Mouse (Mus musculus) forebrain, embryonic 11.5 days (tissue): ENCODE measurements around the gene Ndufaf7. TPM values are rescaled to one million over a fixed set of nuclear protein-coding genes. Genes with fewer than 3 reads are reported as not detected.

Experiments
- ATAC-seq: fragments of 200-750 bp; cut with Nextera tagmentation; replicated peaks from 2 replicates; pipeline ENCODE4 v1.8.0; 2017; ENCODE audit warnings: moderate TSS enrichment; ENCODE audit not compliant: low FRiP score
- DNase-seq: peaks from one replicate; pipeline ENCODE4 v3.0.0-alpha.2; 2017; ENCODE audit warnings: low spot score
- H3K27ac ChIP-seq: fragments of 300-500 bp; sonication (generic); 2 replicates; pipeline ENCODE4 v1.5.1; 2014; ENCODE audit warnings: low read depth, low read length
- H3K27me3 ChIP-seq: fragments of 300-500 bp; sonication (generic); 2 replicates; pipeline ENCODE4 v1.6.1; 2014; ENCODE audit warnings: mild to moderate bottlenecking, low read length, mixed read lengths; ENCODE audit not compliant: control insufficient read depth, insufficient read depth
- H3K36me3 ChIP-seq: fragments of 300-500 bp; sonication (generic); 2 replicates; pipeline ENCODE4 v1.6.1; 2014; ENCODE audit warnings: mild to moderate bottlenecking, low read length, moderate library complexity, mixed read lengths; ENCODE audit not compliant: control insufficient read depth, insufficient read depth
- H3K4me1 ChIP-seq: fragments of 300-500 bp; sonication (generic); replicated peaks from 2 replicates; pipeline ENCODE4 v1.6.1; 2014; ENCODE audit warnings: low read length, mixed read lengths; ENCODE audit not compliant: control insufficient read depth, insufficient read depth
- H3K4me2 ChIP-seq: fragments of 300-500 bp; sonication (generic); 2 replicates; pipeline ENCODE4 v1.6.1; 2014; ENCODE audit warnings: low read depth, mild to moderate bottlenecking, low read length, moderate library complexity, mixed read lengths; ENCODE audit not compliant: severe bottlenecking
- H3K4me3 ChIP-seq: fragments of 300-500 bp; sonication (generic); 2 replicates; pipeline ENCODE4 v1.5.1; 2014; ENCODE audit warnings: low read depth, low read length
- H3K9ac ChIP-seq: fragments of 300-500 bp; sonication (generic); 2 replicates; pipeline ENCODE4 v1.6.1; 2014; ENCODE audit warnings: low read length
- H3K9me3 ChIP-seq: fragments of 300-500 bp; sonication (generic); 2 replicates; pipeline ENCODE4 v1.6.1; 2016; ENCODE audit warnings: low read length, mixed read lengths; ENCODE audit not compliant: control insufficient read depth
- WGBS: fragments of 180-500 bp; shearing (Covaris S2); extraction: QIAGEN DNeasy Blood & Tissue Kit; methylation state at CpG from one replicate; pipeline ENCODE4 v1.1.7; 2014; 5-methylcytosine and 5-hydroxymethylcytosine counted together
- polyA plus RNA-seq: library from polyadenylated mRNA; unstranded; fragments of >200 nt; fragmentation: Nextera tagmentation; extraction: Ambion mirVana; gene quantifications from 2 replicates; pipeline ENCODE4 v1.2.1, GENCODE M21; 2014

Gene Ndufaf7
- polyA plus RNA-seq: 46.1 and 52.7 TPM in 2 replicates

- ATAC-seq (peak; percentile 100), DNase-seq (peak; percentile 97)
- peak within 1 kb of the TSS; percentile 49 for H3K4me3 ChIP-seq
- H3K4me2 ChIP-seq: peak within 1 kb of the TSS; percentile 70
- peak within 1 kb of the TSS; percentile 62 for H3K9ac ChIP-seq
- no peaks in the 10 kb centered on the region; the same call in 1 of the 2 replicates for H3K36me3 ChIP-seq
- peak within 1 kb of the TSS; percentile 4; the same call in 1 of the 2 replicates for H3K27ac ChIP-seq
- H3K9me3 ChIP-seq: no peaks in the 10 kb centered on the region
- H3K27me3 ChIP-seq: no peaks in the 10 kb centered on the region
- H3K4me1 ChIP-seq: 0 out of 2 replicates have a peak, but pooled peaks cover 5% of the 10 kb centered on the region
- WGBS: under 1% methylated on average over 45 of the region's 45 CpGs
These were observed at the start of gene Ndufaf7, which contains the start of gene Cebpz for GRCm38 (mm10) chr17:78936466-78937228. Gene Ndufaf7 (plus strand): TSS chr17:78937136. Gene Cebpz (minus strand): TSS chr17:78937066.

DNA sequence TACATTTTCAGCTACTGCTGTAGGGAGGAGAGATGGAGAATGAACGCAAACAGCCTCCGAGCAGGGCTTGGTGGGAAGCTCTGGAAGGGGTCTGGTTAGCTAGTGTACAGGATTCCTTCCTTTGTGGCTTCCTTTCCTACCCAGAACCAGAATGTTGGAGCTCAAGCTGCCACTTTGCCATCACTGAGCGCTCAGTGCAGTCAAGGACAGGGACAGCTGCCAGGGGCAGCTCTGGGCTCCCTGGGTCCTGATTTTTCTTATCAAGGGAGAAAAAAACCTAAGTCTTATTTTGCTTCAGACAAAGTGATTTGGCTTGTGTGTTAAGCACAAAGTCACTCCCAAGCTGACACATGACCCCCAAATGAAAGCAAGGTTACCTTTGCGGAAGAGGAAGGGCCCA is 48.4 kb upstream of the Ndufaf7 start:
- Histone ChIP-seq H3K9ac (no peak overlapping the region), H3K27ac (no peak overlapping the region), H3K4me2 (no peak overlapping the region), H3K4me1 (no peaks in the 10 kb centered on the region), H3K4me3 (no peak overlapping the region), H3K27me3 (no peaks in the 10 kb centered on the region), H3K9me3 (no peaks in the 10 kb centered on the region), H3K36me3 (no peaks in the 10 kb centered on the region)
- no peak for DNase-seq
- no peak for ATAC-seq
- WGBS: 81% methylated on average over 4 of the region's 4 CpGs

- no peaks in the 10 kb centered on the region for H3K4me1 ChIP-seq
- ATAC-seq (no peak), DNase-seq (no peak)
- no peak overlapping the region for H3K4me3 ChIP-seq
- no peak overlapping the region for H3K27ac ChIP-seq
- H3K9me3 ChIP-seq: no peaks in the 10 kb centered on the region
- no peak overlapping the region for H3K9ac ChIP-seq
- H3K27me3 ChIP-seq: no peaks in the 10 kb centered on the region
- H3K36me3 ChIP-seq: no peaks in the 10 kb centered on the region
- WGBS: 54% methylated on average over 3 of the region's 3 CpGs
- H3K4me2 ChIP-seq: no peak overlapping the region
These were observed 47.8 kb upstream of the Ndufaf7 start for GRCm38 (mm10) chr17:78889184-78889583.

DNA sequence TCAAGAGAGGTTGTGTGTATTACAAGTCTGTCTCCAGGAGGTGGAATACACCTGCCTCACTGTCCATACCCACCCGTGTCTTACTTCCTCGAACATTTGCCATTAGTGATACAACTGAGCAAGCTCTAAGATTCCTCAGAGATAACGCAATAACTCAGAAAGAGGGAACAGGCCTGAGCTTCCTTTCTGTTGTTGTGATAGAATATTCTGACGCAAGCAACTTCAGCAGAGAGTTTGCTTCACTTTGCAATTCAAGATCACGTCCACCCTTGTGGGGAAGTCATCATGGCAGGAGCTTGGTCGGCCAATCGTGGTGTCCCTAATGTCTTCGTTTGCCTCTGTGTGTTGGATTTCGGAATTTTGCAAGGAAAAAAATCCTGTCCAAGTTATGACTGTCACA is 45.9 kb upstream of the Ndufaf7 start:
- no peak overlapping the region for H3K27ac ChIP-seq
- no peaks in the 10 kb centered on the region for H3K4me1 ChIP-seq
- H3K9ac ChIP-seq: no peak overlapping the region
- no peaks in the 10 kb centered on the region for H3K9me3 ChIP-seq
- H3K4me3 ChIP-seq: no peak overlapping the region
- no peaks in the 10 kb centered on the region for H3K27me3 ChIP-seq
- ATAC-seq (no peak), DNase-seq (no peak)
- no peaks in the 10 kb centered on the region for H3K36me3 ChIP-seq
- WGBS: 85% methylated on average over 9 of the region's 9 CpGs
- no peak overlapping the region for H3K4me2 ChIP-seq

GRCm38 (mm10) chr17:78894991-78895390 is 41.9 kb upstream of the Ndufaf7 start:
- 85% methylated on average over 7 of the region's 7 CpGs for WGBS
- Histone ChIP-seq H3K36me3 (no peaks in the 10 kb centered on the region), H3K4me1 (no peaks in the 10 kb centered on the region), H3K9me3 (no peaks in the 10 kb centered on the region), H3K27me3 (no peaks in the 10 kb centered on the region), H3K4me3 (no peak overlapping the region), H3K4me2 (no peak overlapping the region), H3K9ac (no peak overlapping the region), H3K27ac (no peak overlapping the region)
- DNase-seq (no peak), ATAC-seq (no peak)

- H3K27me3 ChIP-seq: no peaks in the 10 kb centered on the region
- H3K9me3 ChIP-seq: no peaks in the 10 kb centered on the region
- no peak overlapping the region for H3K4me3 ChIP-seq
- no peaks in the 10 kb centered on the region for H3K4me1 ChIP-seq
- 50% methylated on average over 8 of the region's 8 CpGs for WGBS
- H3K4me2 ChIP-seq: 0 out of 2 replicates have a peak overlapping the region, but pooled peaks have one; percentile 15
- DNase-seq (no peak), ATAC-seq (no peak)
- no peak overlapping the region for H3K27ac ChIP-seq
- no peak overlapping the region for H3K9ac ChIP-seq
- no peaks in the 10 kb centered on the region for H3K36me3 ChIP-seq
These were observed 41.5 kb upstream of the Ndufaf7 start for GRCm38 (mm10) chr17:78895394-78895793.

DNA sequence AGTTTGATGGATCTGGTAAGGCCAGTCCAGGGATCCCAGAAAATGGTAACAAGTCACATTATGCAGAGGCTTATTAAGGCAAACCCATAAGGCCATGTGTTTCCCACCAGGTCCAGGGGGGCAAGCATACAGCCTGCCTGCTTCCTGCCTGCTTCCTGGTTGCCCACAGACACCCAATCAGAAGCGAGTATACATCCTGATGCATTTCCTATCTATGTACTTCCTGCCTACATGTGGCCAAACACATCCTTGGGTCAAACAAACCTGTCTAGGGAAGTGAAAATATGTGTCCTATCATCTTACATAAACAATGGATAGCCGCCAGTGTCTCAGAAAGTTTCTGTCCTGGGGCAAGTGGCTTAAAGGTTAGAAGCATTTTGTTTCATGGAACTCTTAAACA is 33.8 kb upstream of the Ndufaf7 start:
- H3K36me3 ChIP-seq: no peaks in the 10 kb centered on the region
- ATAC-seq (no peak), DNase-seq (no peak)
- WGBS: 86% methylated on average over 2 of the region's 2 CpGs
- no peaks in the 10 kb centered on the region for H3K9me3 ChIP-seq
- H3K27me3 ChIP-seq: no peaks in the 10 kb centered on the region
- H3K4me3 ChIP-seq: no peak overlapping the region
- no peak overlapping the region for H3K9ac ChIP-seq
- H3K27ac ChIP-seq: no peak overlapping the region
- H3K4me2 ChIP-seq: no peak overlapping the region
- H3K4me1 ChIP-seq: no peaks in the 10 kb centered on the region

DNA sequence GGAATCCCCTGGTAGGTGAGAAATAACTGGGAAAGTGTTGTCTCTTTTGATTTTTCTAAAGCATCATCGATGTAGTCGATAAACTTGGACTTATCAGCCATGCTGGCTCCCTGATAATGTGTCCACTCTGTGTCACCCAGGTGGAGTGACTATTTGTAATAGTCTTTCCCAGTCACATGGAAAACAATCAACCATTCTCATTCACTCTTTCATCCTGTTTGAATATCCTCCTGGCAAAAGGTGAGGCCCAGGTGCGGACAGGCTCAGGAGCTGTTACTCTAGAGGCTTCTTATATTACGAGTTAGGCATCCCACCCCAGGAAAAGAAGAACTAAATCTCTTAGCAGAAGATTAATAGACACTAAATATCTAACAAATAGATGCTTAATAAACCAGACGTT is 30.0 kb upstream of the Ndufaf7 start, which contains the start of gene Sult6b1:
Gene Sult6b1, minus strand, starts transcription at position 101 of the 400 bp plus-strand sequence.
- H3K4me1 ChIP-seq: no peaks in the 10 kb centered on the region
- H3K4me2 ChIP-seq: no peak within 1 kb of the TSS
- H3K27ac ChIP-seq: no peak within 1 kb of the TSS
- H3K9ac ChIP-seq: no peak within 1 kb of the TSS
- no peaks in the 10 kb centered on the region for H3K9me3 ChIP-seq
- no peak for ATAC-seq
- no peak for DNase-seq
- no peaks in the 10 kb centered on the region for H3K36me3 ChIP-seq
- H3K27me3 ChIP-seq: no peaks in the 10 kb centered on the region
- no peak within 1 kb of the TSS for H3K4me3 ChIP-seq
- WGBS: 84% methylated on average over 5 of the region's 5 CpGs

DNA sequence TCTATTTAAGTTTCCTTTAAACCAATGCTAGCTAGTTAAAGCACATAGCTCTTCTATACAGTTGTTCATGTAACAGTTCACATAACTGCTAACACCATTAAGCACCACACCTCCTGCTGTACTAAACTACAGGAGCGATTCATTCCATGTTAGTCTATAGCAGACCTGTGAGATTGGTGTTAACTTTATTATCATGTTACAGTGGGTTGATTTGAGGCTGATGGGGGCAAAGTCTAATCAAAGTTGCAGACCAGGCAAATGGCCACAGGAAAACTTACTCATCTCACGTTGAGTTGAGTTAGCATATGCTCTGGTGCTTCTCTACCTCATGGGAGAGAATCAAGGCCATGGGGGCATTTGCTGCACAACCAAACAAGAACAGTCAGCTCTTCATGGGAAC is 27.6 kb upstream of the Ndufaf7 start:
- ATAC-seq (no peak), DNase-seq (no peak)
- Histone ChIP-seq H3K4me2 (no peak overlapping the region), H3K4me3 (no peak overlapping the region), H3K4me1 (no peaks in the 10 kb centered on the region), H3K27ac (no peak overlapping the region), H3K27me3 (no peaks in the 10 kb centered on the region), H3K9me3 (no peaks in the 10 kb centered on the region), H3K36me3 (no peaks in the 10 kb centered on the region), H3K9ac (no peak overlapping the region)
- WGBS: 83% methylated on average over 2 of the region's 2 CpGs
